Mouse (Mus musculus) urinary bladder, adult 18-20 months (tissue): ENCODE results near the gene Ssh2.

ENCODE experiments used
- DNase-seq, 2 experiments: peaks; one replicate each; pipeline ENCODE4 v3.0.0; 2022; ENCODE audit warnings: low spot score in 2 of 2, mixed read lengths in 2 of 2

Ssh2 gene

DNA sequence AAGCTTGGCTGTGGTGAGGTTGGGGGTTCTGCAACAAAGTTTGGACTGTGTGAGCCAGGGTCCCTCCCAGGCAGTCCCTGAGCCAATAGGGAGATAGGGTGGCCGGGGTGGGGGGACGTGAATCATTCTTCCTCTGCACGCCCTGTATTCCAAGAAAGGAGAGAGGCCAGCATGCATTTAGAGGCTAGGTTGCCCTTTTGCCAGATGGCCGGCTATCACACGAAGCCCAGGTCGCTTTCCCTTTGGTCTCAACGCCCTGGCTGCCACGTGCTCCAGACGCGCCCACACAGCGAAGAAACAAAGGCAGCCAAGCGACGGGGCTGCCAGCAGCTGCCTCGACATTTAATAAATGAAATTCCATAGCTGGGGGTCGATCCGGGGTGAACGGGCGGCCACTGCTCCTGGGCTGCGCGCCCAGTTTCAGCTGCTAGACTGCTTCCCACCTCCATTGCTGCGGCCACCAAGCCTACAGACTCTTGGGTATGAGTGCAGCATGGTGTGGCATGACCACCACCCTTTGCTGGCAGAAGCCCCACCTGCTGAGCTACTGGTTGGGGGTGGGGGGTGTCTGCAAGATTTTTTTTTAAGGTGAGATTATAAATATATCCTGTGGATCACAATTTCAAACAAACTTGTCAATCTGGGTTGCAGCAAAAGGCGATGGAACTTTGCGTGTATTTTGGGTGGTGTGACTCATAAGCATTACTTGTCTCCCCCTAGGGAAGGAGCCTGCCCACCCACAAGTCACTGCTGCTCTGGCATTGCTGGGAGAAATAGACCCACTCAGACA, 275.6 kb downstream of the Ssh2 start:
- DNase-seq, result peak in 1 of 2 experiments; percentile 67

DNA sequence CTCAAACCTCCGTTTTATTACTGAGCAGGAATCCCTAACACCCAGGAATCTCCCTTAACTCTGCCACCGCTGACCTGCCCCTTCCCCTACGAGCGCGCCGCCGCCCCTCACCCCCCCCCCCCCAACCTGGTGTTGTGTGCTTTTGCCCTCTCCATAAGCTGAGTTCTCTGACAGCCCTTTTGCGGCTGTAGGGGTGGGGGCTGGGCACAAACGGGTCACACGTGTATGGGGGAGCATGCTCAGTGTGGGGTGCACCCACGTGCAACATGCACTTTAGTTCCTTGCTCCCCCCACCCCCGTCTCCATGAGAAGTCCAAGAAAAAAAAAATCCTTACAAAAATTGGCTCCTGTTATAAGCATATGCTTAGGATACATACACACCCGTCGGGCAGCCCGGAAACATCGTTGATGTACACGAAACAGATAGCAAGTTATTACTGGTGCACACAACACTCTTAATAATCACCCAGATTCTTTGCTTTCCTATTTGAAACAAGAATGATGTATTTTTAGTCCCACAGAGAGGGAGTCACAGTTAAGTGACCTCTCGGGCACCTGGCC, 276.3 kb downstream of the Ssh2 start:
- no peak for DNase-seq

DNA sequence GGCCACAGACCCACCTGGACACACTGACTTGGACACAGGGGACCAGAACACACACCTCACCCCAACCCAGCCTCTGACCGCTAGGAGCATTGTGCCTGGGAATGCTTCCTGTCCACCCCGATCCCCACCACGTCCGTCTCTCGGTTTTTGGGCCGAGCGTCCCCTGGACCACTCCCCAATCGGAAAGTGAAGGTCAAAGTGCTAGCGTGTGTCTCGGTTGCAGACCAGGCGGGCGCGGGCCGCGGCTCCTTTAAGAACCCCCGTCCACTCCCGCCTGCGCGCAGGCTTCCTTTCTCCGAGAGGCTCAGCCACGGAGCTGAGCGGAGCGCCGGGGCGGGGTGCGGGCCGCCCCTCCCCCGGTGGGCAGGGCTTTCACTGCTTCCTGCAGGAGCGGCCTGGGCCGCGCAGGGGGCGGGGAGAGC, 276.8 kb downstream of the Ssh2 start:
- DNase-seq, result peak; percentile 84 to 92

DNA sequence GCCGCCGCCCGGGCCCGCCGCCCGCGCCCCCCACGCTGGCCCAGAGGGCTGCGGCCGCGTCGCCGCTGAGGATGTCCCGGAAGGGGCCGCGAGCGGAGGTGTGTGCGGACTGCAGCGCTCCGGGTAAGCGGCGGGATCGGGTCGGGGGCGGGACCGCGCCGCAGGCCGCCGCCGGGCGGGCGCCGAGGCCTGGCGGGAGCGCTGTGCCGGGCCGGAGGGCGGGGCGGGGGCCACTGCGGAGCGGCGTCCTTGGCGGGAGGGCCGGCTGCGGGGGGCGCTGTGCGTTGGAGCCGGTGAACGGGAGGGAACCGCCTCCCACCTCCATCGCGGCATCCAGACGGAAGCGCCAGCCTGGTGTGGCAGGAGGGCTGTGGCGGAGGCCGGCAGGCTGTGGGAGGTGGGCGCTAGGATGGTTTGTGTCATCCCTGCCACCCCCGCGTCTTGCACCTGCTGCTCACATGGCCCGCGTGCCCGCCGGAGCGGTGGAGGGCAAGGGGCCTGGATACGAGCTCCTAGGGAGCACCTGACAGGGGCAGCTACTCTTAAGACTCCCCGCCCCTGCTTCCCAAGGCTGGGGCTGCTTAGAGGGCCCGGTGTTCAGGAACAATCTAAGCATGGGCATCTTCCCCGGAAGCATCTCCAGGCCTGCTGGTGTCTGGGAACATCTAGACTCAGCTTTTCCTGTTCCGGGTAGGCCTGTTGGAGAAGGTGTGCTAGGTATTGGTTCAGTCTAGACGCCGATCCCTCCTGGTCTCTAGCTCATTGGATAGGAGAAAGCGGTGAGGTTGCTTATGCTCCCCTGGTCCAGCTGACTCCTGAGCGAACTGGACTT, 277.6 kb downstream of the Ssh2 start, which contains the start of gene Git1:
TSS of gene Git1 (plus strand) at position 51 of the 832 bp plus-strand sequence.
- DNase-seq, result peak in 1 of 2 experiments; percentile 43

DNA sequence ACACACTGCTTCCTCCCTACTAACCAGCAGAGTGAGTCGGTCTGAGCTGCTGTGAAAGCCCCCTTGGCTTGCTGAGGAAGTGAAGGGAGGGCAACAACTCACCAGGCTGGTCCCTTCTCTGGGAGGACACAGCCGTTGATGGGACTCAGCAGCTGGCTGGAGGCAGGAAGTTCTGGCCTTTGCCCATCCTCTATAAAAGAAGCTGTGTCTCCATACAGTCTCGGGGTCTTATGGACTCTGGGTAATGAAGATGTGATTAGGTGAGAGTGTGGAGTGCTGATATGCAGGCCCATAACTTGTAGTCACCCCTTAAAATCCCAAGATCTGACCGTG, 278.2 kb downstream of the Ssh2 start:
- DNase-seq, result no peak

DNA sequence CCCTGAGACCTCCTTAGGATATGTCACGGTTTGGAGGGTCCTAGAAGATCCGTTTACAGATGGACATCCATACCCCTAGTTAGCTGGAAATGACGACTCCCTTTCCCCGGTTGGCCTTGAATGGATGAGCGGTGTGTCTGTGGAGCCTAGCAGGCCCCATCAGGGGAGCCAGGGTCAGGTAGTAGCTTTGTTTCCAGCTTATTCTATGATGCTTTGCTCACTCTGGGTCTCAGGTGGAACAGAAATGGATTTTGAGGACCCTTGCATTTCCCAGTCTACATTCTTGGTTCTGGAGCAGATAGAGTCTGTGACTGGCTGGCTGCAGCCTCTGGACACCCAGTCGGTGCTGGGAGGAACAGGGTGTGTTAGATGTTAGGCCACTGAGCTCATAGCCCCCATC, 278.7 kb downstream of the Ssh2 start:
- no peak for DNase-seq

DNA sequence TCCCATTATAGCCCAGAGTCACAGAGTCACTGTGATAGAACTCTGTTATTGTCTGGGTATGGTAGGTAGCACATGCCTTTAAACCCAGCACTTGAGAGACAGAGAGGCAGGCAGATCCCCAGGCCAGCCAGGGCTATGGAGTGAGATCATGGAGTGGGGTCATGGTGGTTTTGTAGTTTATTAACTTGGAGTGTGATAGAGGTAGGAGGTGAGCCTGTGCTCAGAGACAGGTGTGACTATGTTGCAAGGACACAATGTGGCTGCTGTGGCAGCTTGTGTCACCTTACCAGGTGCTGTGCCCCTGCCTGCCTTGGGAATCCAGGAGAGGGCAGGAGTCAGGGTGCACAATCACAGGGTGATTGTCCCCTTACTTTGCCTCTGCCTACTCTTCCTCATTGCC, 279.4 kb downstream of the Ssh2 start:
- no peak for DNase-seq

DNA sequence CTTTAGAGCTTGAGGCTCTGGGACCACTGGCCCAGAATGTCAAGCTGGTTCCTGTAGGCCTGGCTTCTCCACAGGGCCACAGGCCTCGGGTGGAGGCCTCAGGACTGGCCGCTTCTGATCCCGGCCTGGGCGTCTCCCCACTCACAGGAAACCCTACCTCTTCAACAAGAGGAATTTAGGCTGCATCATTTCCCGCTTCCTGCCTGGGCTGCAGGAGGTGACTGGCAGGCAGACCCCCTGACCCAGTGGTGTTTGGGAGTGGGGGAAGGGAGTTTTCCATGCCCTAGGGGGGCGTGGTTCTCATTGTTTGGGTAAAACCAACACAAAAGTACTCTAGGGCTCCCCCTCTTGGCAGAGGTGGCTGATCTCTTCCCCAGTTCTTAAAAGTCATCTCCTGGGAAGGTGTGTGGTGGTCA, 281.3 kb downstream of the Ssh2 start:
- DNase-seq, result peak in 1 of 2 experiments; percentile 44

DNA sequence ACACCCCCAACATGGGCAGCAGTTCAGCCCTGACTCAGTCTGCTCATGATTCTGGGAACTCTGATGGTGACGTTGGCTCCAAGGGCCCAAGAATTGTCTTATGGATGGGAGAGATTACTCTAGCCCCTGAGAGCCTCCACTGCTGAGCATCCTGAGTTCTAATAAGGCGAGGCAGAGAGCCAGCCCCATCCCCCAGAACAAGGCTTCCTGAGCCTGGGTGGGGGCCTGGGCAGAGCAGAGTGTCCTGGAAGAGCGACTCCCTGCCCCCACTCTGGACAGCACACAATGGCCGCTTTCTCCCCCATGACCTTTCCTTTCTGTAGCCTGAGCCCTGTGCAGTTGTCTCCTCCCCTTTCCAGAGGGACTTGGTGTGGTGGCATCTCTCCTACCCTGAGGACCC, 281.8 kb downstream of the Ssh2 start:
- no peak for DNase-seq

DNA sequence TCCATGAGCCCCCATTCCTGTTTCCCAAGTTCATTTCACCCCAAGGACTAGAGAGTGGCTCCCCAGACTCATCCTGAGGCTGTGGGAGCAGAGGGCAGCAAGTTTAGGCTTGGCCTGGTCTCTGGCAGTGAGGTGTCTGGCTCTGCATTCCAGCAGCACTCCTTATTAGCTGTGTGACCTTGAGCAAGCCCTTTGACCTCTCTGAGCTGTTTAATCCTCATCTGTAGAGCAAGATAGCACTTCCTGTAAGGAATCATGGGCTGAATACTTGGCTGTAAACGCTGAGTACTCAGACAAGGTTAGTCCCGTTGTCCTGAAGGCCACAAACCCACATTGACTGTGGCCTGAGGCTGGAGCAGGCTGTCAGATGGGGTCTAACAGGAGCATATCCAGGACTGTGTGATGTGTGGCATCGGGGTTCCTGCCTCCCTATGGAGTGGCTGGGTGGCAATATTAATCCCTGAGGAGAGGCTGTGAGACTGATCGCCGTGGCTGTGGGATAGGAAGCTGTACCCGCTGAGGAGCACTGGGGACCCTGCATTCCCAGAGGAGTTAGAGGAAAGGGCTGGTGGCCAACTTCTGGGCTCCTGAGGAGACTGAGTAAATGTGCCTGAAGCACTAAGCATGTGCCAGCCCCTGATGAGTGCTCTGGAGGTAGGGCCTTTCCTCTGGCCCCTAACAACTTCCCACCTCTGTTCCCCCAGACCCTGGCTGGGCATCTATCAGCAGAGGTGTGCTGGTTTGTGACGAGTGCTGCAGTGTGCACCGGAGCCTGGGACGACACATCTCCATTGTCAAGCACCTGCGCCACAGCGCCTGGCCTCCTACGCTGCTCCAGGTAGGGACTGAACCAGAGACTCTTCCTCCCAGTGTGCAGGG, 282.4 kb downstream of the Ssh2 start:
- no peak for DNase-seq

DNA sequence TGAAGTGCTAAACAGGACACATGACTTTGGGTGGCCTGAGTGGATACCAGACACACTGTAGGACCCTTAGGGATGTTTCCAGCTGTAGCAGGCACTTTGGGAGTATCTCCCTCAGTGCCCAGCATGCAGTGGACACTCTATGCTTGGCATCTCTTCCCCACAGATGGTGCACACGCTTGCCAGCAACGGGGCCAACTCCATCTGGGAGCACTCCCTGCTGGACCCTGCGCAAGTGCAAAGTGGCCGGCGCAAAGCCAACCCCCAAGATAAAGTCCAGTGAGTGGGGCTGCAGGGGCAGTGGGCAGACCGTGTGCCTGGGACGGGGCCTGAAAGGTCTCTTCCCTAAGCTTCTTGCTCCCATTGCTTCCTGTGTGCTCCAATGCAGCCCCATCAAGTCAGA, 283.3 kb downstream of the Ssh2 start:
- DNase-seq, result no peak

DNA sequence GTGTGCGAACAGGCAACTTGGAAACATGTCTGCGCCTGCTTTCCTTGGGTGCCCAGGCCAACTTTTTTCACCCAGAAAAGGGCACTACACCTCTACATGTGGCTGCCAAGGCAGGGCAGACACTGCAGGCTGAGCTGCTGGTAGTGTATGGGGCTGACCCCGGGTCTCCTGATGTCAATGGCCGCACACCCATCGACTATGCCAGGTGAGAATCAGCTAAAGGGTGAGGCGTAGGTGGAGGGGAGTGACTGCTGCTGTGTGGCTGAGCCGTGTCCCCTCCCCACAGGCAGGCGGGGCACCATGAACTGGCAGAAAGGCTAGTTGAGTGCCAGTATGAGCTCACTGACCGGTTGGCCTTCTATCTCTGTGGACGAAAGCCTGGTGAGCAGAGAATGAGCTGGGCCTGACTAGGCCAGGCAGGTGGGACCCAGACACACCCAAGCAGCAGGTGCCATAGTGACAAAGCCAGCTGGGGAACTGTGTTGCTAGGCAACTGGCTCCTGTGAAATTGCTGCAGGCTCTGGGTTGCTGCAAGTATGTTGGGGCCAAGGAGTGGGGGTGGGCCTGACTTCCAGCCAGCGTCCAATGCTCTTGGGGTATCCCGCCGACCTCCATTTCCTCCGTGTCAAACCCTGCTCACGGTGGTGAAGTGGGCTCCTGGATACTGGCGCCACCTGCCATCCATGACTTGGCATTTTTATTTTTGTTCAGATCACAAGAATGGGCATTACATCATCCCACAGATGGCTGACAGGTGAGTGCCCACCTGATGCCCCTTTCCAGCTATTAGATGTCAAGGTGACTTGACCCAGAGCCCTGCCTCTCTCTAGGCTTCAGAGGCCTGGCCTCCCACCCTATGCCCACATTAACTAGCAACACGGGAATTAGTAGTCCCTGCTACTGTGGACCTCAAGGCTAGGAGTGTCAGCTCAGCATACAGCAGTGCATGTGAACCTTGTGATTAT, 284.6 kb downstream of the Ssh2 start:
- no peak for DNase-seq

DNA sequence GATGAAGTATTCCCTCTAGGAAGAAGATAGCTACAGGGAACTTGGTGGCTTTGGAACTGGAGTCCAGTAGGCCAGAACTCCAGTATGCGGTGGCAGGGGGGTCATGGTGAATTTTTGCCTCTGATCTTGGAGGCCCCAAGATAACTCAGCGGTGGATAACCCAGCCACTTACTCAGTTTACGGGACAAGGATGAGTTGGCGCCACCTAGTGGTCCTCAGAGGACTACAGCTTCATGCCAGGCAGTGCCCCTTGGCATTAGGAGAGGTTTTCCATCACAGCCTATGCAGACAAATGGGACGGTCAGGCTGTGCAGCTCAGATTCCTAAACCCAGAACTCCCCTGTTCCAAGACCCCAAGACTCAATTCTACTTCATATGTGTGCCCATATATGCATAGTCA, 285.3 kb downstream of the Ssh2 start:
- peak in 1 of 2 experiments; percentile 57 for DNase-seq

DNA sequence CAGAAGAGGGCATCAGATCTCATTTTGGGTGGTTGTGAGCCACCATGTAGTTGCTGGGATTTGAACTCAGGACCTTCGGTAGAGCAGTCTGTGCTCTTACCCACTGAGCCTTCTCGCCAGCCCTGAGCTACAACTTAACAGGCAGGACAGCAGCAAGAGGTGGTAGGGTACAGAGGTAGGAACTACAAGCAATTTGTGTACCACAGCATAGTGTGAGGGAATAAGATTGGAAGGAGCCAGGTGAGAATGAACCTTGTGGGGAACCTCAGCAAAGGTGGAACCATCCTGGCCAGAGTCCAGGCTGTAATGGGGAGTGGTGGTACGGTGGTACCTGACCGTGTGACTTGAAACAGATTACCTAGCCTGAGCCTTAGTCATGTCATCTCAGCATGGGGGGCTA, 285.9 kb downstream of the Ssh2 start:
- DNase-seq, result no peak

DNA sequence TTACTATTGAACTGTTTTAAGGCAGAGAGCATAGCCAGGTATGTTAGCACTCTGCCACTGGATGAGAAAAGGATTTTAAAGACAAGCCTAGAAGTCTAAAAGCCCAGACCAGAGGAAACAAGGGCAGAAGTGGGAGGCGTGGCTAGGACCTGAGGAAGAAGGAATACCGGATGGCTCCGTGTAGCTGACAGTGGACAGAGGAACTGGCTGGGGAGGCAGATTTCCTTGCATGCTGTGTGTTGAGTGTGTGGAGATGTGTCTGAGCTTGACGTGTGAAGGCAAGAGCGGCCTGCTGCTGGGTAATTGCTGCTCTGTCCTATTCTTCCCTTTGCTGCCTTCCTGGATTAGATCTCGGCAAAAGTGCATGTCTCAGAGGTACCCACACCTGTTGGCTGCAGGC, 286.4 kb downstream of the Ssh2 start:
- DNase-seq, result no peak

DNA sequence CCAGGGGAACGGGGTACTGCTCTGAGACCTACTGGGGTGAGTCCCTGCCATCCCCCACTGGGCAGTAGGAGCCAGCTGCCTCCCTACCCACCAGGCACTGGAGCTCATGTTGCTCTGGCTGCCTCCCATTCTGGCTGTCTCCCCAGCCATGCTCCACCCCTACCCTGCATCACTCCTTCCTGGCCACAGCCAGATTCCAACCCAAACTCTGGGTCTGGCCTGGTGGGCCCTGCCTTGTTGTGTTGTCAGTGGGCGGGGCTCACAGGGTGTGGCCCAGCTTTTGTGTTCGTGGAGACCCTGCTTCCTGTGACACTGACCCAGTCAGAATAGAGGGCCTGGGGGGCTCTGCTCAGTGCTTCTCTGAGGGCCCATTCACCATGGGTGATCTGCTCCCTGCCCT, 287.4 kb downstream of the Ssh2 start:
- no peak for DNase-seq

DNA sequence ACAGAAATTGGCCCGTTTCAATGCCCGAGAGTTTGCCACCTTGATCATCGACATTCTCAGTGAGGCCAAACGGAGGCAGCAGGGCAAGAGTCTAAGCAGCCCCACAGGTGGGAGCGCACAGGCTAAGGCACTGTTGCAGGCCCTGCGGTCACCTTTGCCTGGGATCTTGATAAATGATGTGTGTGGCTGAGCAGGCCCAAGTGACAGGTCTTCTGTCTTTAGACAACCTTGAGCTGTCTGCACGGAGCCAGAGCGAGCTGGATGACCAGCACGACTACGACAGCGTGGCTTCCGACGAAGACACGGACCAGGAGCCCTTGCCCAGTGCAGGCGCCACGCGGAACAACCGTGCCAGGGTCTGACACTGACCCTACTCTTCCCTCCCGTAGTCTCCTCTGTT, 288.3 kb downstream of the Ssh2 start:
- no peak for DNase-seq

DNA sequence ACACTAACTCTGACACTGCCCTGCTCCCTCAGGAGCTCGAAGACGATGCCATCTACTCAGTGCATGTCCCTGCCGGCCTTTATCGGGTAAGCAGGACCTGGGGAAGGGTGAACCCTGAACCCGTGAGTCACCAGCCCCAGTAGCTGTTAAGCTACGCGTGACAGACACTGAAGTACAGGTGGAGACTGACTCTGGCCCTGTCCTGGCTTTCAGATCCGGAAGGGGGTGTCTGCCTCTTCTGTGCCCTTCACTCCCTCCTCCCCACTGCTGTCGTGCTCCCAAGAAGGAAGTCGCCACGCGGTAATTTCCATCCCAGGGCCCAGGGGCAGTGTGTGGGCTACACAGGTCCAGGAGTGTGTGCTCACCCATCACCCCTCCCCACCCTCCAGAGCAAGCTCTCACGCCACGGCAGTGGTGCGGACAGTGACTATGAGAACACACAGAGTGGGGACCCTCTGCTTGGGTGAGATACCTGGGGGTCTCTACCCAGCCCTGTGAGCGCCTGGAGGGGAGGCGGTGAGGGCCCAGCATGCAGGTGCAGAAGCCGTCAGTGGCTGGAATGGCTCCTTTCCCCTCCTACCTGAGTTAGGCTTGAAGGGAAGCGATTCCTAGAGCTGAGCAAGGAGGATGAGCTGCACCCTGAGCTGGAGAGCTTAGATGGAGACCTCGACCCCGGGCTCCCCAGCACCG, 289.3 kb downstream of the Ssh2 start:
- no peak for DNase-seq

DNA sequence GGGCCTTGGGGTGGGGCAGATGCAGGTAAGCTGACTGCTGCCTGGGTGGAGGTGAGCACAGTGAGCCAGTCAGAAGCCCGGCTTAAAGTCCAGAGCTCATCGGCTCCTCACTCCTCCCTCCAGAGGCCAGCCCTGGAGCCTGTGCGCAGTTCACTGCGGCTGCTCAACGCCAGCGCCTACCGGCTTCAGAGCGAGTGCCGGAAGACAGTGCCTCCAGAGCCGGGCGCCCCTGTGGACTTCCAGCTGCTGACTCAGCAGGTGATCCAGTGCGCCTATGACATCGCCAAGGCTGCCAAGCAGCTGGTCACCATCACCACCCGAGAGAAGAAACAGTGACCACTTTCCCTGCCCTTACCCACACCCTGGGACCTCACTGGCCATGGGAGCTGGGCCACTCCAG, 290.2 kb downstream of the Ssh2 start:
- DNase-seq, result no peak

DNA sequence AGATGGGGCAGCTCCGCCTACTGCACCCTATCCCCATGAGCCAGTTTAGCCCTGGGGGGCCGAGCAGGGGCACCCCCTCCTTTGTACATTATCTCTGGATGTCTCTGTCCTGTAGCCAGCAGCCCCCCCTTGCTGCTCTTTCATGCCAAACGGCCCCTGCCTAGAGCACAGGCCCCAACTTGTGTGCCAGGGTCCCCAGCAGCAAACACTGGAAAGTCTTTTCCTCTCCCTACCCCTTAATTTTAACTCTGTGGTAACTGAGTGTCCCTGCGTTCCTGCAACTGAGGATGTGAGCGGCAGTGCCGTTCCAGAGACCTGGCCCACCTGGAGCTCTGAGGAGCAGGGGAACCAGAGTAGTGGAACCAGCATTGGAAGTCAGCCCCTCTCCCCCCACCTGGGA, 290.9 kb downstream of the Ssh2 start:
- no peak for DNase-seq
